Mouse (Mus musculus) small intestine, adult 2 months (tissue): ENCODE measurements around the gene Fzd7.

Source experiments
- CTCF ChIP-seq: fragments of 200-500 bp; IDR thresholded peaks from 2 replicates; pipeline ENCODE4 v1.5.1; 2012; ENCODE audit warnings: low read depth, mild to moderate bottlenecking, control low read depth, inconsistent platforms, low read length, moderate library complexity, mixed read lengths; ENCODE audit not compliant: insufficient replicate concordance, insufficient read length; ENCODE audit errors: extremely low read depth
- POLR2A ChIP-seq: fragments of 200-500 bp; IDR thresholded peaks from 2 replicates; pipeline ENCODE4 v1.6.1; 2012; ENCODE audit warnings: low read depth, mild to moderate bottlenecking, control low read depth, inconsistent platforms, low read length, moderate library complexity

- TF ChIP-seq POLR2A (no peak), CTCF (no peak)
Observed at GRCm38 (mm10) chr1:59482696-59483520, 684 bp downstream of the Fzd7 start.
